Mouse (Mus musculus): ENCODE data around the gene Aldh3b2.
"Not testable (repeated sequence)": the region's sequence is repeated elsewhere in the genome, so short reads cannot be mapped to it uniquely, and the experiment has no call there.

DNA sequence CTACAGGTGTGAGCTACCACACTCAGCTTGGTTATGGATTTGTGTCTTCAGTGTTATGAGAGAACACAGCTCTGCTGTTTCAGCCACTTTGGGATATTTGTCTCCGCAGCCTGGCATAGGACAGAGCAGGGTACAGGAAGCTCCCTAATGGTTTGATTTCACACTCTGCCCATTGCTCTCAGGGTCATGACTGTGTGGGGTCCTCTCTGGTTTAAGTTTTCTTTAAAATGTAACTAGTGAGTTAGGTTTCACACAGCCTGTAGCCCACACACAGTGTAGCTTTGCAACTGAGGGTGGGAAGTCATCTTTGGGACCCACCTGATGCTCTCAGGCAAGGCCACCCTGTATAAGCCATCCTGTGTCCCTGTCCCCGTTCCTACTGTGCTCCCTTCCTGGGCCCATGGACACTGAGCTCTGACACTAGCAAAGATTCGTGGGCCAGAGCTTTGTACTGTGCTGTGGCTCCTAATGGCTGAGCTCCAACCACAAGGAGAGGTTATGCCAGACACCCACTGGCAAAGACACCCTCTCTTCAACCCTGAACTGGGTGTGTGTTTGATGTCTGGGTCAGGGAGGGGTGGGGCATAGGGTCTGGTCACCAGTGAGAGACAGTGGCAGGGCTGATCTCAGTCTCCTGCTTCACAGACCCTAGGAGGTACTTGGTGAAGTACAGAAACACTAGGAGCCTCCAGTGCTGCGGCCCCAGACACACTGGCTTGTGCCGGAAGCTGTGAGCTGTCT lies 14.7 kb upstream of the Aldh3b2 start:
- not testable (repeated sequence) for TF ChIP-seq CTCF (IDR thresholded peaks at IDR 0.05; ENCODE audit: low read depth, low read length); POLR2A (IDR thresholded peaks at IDR 0.05; ENCODE audit: extremely low read depth, insufficient read depth, low read length)
